Mouse (Mus musculus): Measurements from ENCODE around the gene Alg5.

- no peak for TF ChIP-seq CTCF (IDR thresholded peaks at IDR 0.05; ENCODE audit: borderline replicate concordance, insufficient read depth, low read length)
- no peak for TF ChIP-seq POLR2A (IDR thresholded peaks at IDR 0.05; ENCODE audit: low read depth, low read length)
These were observed 60.5 kb downstream of the Alg5 start for GRCm38 (mm10) chr3:54795806-54796205.
